Comparison of ENCODE assay signal across 14 mouse cellular contexts in genomic region chr4:59322056-59322455, GRCm38 (mm10).
"Had no signal": no experiment of that assay in that cellular context is flagged by ENCODE, and none has a peak within 500 bp of the region (broad histone marks: within the 10 kb centered on the region; RNA-seq: fewer than 3 reads in every experiment).

No protein-coding gene starts in this region.

- H3K36me3 ChIP-seq: limb, embryonic 10.5 days; lung, embryonic 15.5 days; midbrain, embryonic 13.5 days; stomach, embryonic 15.5 days had no signal

- H3K9ac ChIP-seq: lung, embryonic 15.5 days; midbrain, embryonic 13.5 days; stomach, embryonic 15.5 days had no signal

- H3K9me3 ChIP-seq: limb, embryonic 10.5 days; lung, embryonic 15.5 days; megakaryocyte, embryonic 14.5 days; midbrain, embryonic 13.5 days; stomach, embryonic 15.5 days had no signal

- ATAC-seq: intestine, postnatal 0 days had no signal

- H3K27ac ChIP-seq: left cerebral cortex, adult 2 months; limb, embryonic 10.5 days; macrophage; midbrain, embryonic 13.5 days; stomach, embryonic 15.5 days had no signal

- H3K27me3 ChIP-seq: lung, embryonic 15.5 days; megakaryocyte, embryonic 14.5 days; midbrain, embryonic 13.5 days; stomach, embryonic 15.5 days had no signal

- H3K4me2 ChIP-seq: lung, embryonic 15.5 days; midbrain, embryonic 13.5 days; stomach, embryonic 15.5 days had no signal

- H3K4me3 ChIP-seq: left cerebral cortex, adult 2 months; limb, embryonic 10.5 days; lung, embryonic 15.5 days; megakaryocyte, embryonic 14.5 days; midbrain, embryonic 13.5 days; stomach, embryonic 15.5 days had no signal

- DNase-seq: kidney, adult 8-10 months; kidney, postnatal 25 days; lung, postnatal 14 days; right cerebral cortex, postnatal 14 days; thymus, adult 18-20 months; thymus, postnatal 14 days had no signal
